Mouse (Mus musculus): ENCODE measurements around the gene Elmod1. TPM values are rescaled to one million over a fixed set of nuclear protein-coding genes. Genes with fewer than 3 reads are reported as not detected.
"Not testable (repeated sequence)": the region's sequence is repeated elsewhere in the genome, so short reads cannot be mapped to it uniquely, and the experiment has no call there.

The Elmod1 gene
- polyA plus RNA-seq (2016; fragmentation: Nextera tagmentation; extraction: Ambion mirVana) = 0.75 and 1.4 TPM in 2 replicates

DNA sequence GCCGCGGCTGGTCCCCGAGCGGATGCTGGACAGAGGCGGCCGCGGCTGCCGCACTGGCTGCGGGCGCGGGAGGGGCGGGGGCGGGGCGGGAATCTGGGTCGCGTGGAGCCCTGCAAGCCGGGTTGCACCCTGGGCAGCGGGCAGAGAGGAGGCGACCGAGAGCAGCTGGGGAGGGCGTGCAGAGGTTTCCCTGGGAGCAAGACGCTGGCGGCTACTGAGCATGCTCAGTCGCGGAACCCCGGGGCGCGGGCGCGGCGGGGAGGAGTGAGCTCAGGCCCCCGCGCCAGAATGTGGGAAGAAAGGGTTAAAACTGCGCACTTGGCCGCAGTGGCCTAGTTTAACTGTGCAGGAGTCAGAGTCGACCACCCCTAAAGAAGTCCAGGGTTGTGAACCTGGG is at the start of gene Elmod1:
Elmod1 (minus strand) TSS at position 180 of the 397 bp plus-strand sequence.
- Histone ChIP-seq H3K4me1 (peaks cover 17% of the 10 kb centered on the region), H3K27me3 (ENCODE audit: low read depth, poor library complexity, severe bottlenecking) (peaks cover 37% of the 10 kb centered on the region), H3K27ac (replicated peaks) (peak within 1 kb of the TSS; percentile 77), H3K4me3 (peak within 1 kb of the TSS; percentile 67), H3K9me3 (replicated peaks) (no peaks in the 10 kb centered on the region), H3K36me3 (no peaks in the 10 kb centered on the region)
- peak; percentile 79 for DNase-seq (ENCODE audit: low spot score)
- WGBS = under 1% methylated on average over 36 of the region's 36 CpGs

DNA sequence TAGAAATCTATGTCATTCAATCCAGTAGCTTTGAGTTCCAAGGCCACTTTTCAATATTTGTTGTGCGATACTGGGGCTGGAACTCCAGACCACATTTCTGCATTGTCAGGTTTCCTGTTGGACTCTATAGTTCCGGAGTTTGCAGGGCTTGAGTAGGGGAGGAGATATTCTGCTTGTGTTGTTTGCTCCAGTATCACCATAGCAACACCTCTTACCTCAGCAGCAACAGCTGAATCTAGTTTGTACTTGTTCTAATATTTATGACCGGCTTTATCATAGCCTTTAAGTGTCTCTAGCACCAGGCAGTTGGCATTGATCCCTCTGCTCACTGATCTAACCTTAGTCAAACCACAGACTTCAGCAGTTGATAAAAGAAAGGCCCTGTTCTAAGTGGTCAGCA is 47.7 kb upstream of the Elmod1 start:
- 83% methylated on average over 3 of the region's 3 CpGs for WGBS
- no peaks in the 10 kb centered on the region for H3K36me3 ChIP-seq
- no peak overlapping the region for H3K4me3 ChIP-seq
- no peak overlapping the region for H3K27ac ChIP-seq (replicated peaks)
- no peaks in the 10 kb centered on the region for H3K27me3 ChIP-seq (ENCODE audit: low read depth, poor library complexity, severe bottlenecking)
- H3K4me1 ChIP-seq = no peaks in the 10 kb centered on the region
- DNase-seq (ENCODE audit: low spot score) = no peak
- H3K9me3 ChIP-seq (replicated peaks) = no peaks in the 10 kb centered on the region

DNA sequence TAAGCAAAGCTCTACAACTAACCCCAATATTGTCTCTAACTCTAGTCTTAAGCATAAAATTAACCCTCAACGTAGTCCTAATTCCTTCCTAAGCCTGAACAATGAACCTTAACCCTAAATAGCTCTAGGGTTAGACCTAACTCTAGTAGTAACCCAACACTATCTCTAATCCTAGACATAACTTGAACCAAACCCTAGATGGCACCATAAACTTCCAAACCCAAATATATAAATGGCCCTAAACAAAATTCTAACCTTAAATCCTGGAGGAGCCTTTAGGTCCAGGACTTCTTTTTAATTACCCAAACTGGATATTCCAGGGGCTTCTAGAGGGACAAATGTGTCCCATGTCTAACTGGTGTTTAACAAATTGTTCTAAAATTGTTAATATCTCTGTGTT is 19.4 kb upstream of the Elmod1 start:
- no peak for DNase-seq (ENCODE audit: low spot score)
- Histone ChIP-seq H3K27me3 (ENCODE audit: low read depth, poor library complexity, severe bottlenecking) (no peaks in the 10 kb centered on the region), H3K36me3 (no peaks in the 10 kb centered on the region), H3K4me1 (no peaks in the 10 kb centered on the region), H3K9me3 (replicated peaks) (no peaks in the 10 kb centered on the region), H3K4me3 (no peak overlapping the region), H3K27ac (replicated peaks) (no peak overlapping the region)
- WGBS = 67% methylated on average over 1 of the region's 1 CpGs

DNA sequence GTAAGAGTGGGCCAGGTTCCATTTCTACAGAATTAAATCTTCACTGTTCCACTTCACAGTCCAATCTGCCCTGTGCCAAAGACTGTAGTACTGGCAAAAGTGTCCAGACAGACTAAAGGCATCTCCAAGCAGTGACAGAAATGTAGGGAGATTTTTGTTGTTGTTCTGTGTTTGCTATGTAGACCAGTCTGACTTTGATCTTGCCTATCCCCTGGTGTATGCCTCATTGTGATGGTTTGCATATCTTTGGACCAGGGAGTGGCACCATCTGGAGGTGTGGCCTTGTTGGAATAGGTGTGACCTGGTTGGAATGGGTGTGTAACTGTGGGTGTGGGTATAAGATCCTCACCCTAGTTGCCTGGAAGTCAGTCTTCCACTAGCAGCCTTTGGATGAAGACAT is 17.5 kb upstream of the Elmod1 start:
- H3K27ac ChIP-seq (replicated peaks); DNase-seq (ENCODE audit: low spot score); H3K27me3 ChIP-seq (ENCODE audit: low read depth, poor library complexity, severe bottlenecking); H3K36me3 ChIP-seq; H3K4me1 ChIP-seq; H3K4me3 ChIP-seq; H3K9me3 ChIP-seq (replicated peaks): not testable (repeated sequence)

DNA sequence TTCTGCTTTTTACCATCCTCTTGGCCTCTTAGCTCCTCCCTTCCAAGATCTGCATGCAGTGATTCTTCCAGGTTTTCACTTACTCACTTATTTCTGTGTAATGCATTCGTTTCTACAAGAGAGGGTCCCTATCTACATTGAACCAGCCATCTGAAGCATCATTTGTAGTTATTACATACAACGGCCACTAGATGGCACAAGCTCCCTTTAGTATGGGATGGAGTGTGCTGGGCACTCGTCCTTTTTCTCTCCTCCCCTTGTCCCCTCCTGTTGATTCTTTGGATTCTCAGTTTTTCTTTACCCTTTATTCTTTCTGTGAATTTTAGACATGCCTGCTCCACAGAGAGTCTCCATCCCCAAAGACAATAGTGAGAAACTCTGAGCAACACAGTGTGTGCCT is 15.8 kb upstream of the Elmod1 start:
- Histone ChIP-seq H3K9me3 (replicated peaks) (no peaks in the 10 kb centered on the region), H3K27me3 (ENCODE audit: low read depth, poor library complexity, severe bottlenecking) (no peaks in the 10 kb centered on the region), H3K27ac (replicated peaks) (no peak overlapping the region), H3K4me3 (no peak overlapping the region), H3K4me1 (no peaks in the 10 kb centered on the region), H3K36me3 (no peaks in the 10 kb centered on the region)
- peak; percentile 21 for DNase-seq (ENCODE audit: low spot score)
- WGBS = 10% methylated on average over 3 of the region's 3 CpGs

DNA sequence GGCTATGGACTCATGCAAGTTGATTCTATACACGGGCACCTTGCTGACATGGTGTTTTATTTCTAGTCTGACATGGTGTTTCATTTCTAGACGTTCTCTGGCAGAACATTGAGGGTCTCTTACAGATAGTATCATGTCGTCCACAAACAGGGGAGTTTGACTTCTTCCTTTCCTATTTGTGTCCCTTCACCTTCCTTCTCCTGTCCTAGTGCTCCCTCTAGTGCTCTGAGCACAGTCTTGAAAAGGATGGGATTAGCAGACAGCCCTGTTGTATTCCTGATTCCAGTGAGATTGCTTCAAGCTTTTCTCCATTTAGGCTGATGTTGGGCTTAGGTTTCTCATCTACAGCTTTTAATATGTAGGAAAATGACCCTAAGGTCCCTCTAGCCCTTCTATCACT is 11.9 kb upstream of the Elmod1 start:
- no peaks in the 10 kb centered on the region for H3K9me3 ChIP-seq (replicated peaks)
- WGBS = 52% methylated on average over 3 of the region's 3 CpGs
- H3K4me3 ChIP-seq = no peak overlapping the region
- H3K27me3 ChIP-seq (ENCODE audit: low read depth, poor library complexity, severe bottlenecking) = no peaks in the 10 kb centered on the region
- no peak for DNase-seq (ENCODE audit: low spot score)
- H3K4me1 ChIP-seq = no peaks in the 10 kb centered on the region
- no peak overlapping the region for H3K27ac ChIP-seq (replicated peaks)
- no peaks in the 10 kb centered on the region for H3K36me3 ChIP-seq

DNA sequence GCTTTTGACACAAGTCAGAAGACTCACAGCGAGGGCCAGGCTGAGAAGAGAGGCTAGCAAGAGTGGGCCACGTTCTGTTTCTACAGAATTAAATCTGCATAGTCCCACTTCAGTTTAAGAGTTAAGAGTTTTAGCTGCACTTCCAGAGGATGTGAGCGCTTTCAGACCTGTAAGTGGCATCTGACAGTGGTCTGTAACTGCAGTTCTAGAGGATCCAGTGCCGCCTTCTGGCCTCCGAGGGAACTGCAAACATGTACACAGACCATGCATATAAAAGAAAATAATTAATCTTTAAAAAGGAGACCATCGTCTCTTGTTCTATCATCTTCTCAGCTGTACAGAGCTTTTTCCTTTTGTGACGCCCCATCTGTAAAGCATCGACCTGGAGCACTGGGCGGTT is 9.8 kb upstream of the Elmod1 start:
- Histone ChIP-seq H3K9me3 (replicated peaks) (no peaks in the 10 kb centered on the region), H3K36me3 (no peaks in the 10 kb centered on the region), H3K27me3 (ENCODE audit: low read depth, poor library complexity, severe bottlenecking) (no peaks in the 10 kb centered on the region), H3K27ac (replicated peaks) (no peak overlapping the region), H3K4me1 (no peaks in the 10 kb centered on the region), H3K4me3 (no peak overlapping the region)
- DNase-seq (ENCODE audit: low spot score) = peak; percentile 59
- 35% methylated on average over 9 of the region's 9 CpGs for WGBS

DNA sequence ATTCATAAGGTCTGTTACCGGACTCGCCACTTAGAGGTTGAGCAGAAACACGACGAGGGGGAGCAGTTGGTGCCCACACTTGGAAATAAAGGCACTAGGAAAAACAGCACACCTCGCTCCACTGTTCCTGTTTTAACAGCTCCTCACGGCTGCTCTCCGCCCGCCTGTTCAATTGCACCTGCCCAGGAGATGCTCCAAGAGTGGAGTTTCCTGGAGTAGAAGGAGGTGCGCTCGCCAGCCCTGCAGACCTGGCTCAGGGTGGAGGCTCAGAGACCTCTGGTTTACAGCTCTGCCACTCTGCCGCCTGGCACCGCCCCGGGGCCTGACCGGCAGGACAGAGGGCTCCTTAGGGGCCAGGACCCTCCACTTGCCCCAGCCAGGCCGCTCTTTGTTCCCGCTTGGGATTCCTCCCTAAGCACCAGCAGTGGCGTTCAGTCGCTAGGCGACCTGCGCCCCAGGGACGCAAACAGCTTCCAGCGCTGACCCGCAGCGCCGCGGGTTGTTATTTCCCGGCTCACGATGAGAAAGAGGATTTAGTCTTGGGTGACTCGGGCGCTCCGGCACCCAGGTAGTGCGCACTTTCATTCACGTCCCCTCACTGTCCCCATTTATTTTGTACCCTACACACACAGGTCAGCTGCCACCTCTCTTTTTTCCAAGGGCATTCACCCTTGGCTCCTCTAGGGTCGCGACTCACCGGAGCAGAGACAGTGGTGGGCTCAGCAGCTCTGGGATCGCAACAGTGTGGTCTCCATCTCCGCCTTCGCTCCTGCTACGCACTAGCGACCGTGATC is 576 bp downstream of the Elmod1 start:
- H3K4me1 ChIP-seq = peaks cover 17% of the 10 kb centered on the region
- H3K27me3 ChIP-seq (ENCODE audit: low read depth, poor library complexity, severe bottlenecking) = peaks cover 37% of the 10 kb centered on the region
- no peaks in the 10 kb centered on the region for H3K9me3 ChIP-seq (replicated peaks)
- peak; percentile 72 for DNase-seq (ENCODE audit: low spot score)
- no peaks in the 10 kb centered on the region for H3K36me3 ChIP-seq
- peak overlapping the region; percentile 77 for H3K27ac ChIP-seq (replicated peaks)
- under 1% methylated on average over 42 of the region's 42 CpGs for WGBS
- peak overlapping the region; percentile 67 for H3K4me3 ChIP-seq

DNA sequence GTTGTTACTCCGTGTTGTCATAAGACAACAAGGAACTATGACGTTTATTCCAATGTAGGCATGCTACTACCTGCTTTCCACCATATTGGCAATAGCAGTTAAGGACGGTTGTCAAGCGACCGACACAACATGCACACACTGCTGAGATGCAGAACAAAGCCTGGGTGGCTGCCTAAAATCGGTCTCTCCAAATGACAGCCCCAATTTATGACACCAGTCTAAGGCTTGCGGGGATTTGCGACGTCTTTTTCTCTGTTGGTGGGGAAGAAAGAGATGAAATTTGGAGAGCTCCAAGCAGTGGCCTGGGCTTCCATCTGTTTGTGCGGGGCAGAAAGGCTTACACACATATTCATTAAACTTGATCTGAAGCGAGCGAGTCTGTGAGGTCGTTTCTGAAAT is 1.2 kb downstream of the Elmod1 start:
- 25% methylated on average over 13 of the region's 13 CpGs for WGBS
- no peak for DNase-seq (ENCODE audit: low spot score)
- Histone ChIP-seq H3K36me3 (no peaks in the 10 kb centered on the region), H3K4me3 (peak overlapping the region; percentile 67), H3K27me3 (ENCODE audit: low read depth, poor library complexity, severe bottlenecking) (peaks cover 37% of the 10 kb centered on the region), H3K4me1 (peaks cover 17% of the 10 kb centered on the region), H3K27ac (replicated peaks) (peak overlapping the region; percentile 77; the same call in 1 of the 2 replicates), H3K9me3 (replicated peaks) (no peaks in the 10 kb centered on the region)

DNA sequence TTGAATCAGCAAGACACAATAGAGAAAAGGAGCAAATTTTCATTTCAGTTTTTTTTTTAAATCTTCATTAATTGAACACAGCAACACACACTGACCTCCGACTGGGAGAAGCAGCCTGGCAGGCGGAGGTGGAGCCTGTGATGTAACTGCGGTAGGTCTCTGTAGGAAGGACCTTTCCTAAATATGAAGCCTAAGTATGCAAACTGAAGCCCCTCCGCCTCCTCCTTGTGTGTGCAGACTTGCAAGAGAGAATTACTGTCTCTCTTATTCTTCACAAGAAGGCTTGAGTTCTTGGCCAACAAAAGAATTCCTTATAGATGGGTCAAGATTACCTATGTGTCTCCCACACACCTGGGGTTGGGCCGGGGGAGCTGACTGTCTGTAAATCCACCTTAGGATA is 1.9 kb downstream of the Elmod1 start:
- Histone ChIP-seq H3K27ac (replicated peaks) (no peak overlapping the region), H3K4me3 (no peak overlapping the region), H3K36me3 (no peaks in the 10 kb centered on the region), H3K27me3 (ENCODE audit: low read depth, poor library complexity, severe bottlenecking) (peaks cover 37% of the 10 kb centered on the region), H3K4me1 (peaks cover 17% of the 10 kb centered on the region), H3K9me3 (replicated peaks) (no peaks in the 10 kb centered on the region)
- no peak for DNase-seq (ENCODE audit: low spot score)
- 69% methylated on average over 5 of the region's 5 CpGs for WGBS

DNA sequence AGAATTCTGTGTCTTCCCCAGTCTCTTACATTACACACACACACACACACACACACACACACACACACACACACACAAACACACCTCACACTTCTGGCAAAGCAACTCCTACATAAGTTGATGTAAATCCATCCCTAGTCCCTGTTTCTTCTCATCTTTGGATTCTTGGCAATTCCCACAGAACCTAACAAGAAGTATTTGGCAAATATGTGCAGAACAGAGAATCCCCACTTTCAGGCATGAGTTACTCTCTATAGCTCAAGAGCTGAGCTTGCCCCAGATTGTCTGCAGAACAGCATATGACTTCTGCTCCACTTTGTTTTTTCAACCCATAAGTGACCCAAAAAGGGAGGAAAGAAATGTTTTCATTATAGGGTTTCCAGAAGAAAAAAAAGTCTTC is 2.7 kb downstream of the Elmod1 start:
- H3K4me1 ChIP-seq = peaks cover 23% of the 10 kb centered on the region
- H3K4me3 ChIP-seq = no peak overlapping the region
- peaks cover 37% of the 10 kb centered on the region for H3K27me3 ChIP-seq (ENCODE audit: low read depth, poor library complexity, severe bottlenecking)
- H3K27ac ChIP-seq (replicated peaks) = no peak overlapping the region
- no peak for DNase-seq (ENCODE audit: low spot score)
- no peaks in the 10 kb centered on the region for H3K9me3 ChIP-seq (replicated peaks)
- H3K36me3 ChIP-seq = no peaks in the 10 kb centered on the region

DNA sequence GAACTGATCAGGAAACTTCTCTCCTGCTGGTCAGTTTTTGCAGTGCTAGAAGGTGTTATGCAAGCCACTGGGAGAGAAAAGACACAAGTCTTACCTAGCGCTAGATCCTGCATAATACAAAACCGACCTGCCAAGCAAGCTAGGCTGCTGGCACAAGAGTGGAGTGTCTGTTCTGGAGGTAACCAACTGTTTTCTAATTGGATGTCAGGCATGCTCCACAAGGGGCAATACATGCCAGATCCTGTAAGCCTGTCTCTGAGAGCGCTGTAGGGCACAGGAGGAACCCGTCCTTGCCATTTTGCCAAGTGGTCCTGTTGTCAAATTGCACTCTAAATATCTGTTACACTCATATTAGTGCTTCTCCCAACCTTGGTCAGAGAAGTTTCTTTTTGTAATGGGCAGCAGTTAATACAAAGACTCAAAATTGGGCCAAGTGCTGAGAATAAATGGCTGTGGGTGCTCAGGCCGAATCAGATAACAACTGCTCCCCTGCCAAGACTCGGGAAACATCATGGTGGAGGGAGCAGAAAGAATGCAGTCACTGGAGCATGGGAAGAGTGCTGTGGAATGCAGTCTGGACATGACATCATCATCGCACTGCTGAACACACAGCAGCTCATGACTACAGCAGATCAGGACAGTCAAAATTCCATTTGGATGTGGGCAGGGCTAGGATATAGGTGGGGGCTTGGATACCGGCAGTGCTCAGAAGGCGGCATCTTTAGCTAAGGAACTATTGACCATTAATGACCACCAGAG is 7.3 kb downstream of the Elmod1 start:
- H3K4me1 ChIP-seq = peaks cover 6% of the 10 kb centered on the region; the same call in 1 of the 2 replicates
- H3K9me3 ChIP-seq (replicated peaks) = no peaks in the 10 kb centered on the region
- H3K36me3 ChIP-seq = no peaks in the 10 kb centered on the region
- H3K27ac ChIP-seq (replicated peaks) = no peak overlapping the region
- DNase-seq (ENCODE audit: low spot score) = no peak
- H3K4me3 ChIP-seq = no peak overlapping the region
- WGBS = 64% methylated on average over 9 of the region's 9 CpGs
- peaks cover under 1% of the 10 kb centered on the region for H3K27me3 ChIP-seq (ENCODE audit: low read depth, poor library complexity, severe bottlenecking)

DNA sequence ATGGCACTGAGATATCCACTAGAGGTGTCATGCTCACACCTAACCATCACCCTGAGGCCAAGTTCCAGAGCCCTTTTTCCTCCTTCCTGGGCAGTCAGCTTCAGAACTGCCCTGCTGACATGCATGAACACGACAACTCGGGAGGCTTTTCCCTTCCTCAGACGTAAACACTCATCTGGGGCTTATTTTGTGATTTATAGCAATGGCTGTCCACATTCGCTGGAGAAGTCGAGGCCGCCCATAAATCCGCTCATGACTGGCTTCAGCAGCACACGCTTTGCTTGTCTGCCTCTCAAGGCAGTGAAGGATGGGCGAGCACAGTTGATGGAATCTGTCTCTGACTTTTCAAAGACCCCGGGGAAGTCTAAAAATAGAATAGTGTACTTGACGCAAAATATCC is 18.1 kb downstream of the Elmod1 start:
- H3K4me3 ChIP-seq = no peak overlapping the region
- H3K27ac ChIP-seq (replicated peaks) = no peak overlapping the region
- no peak for DNase-seq (ENCODE audit: low spot score)
- WGBS = 89% methylated on average over 11 of the region's 11 CpGs
- H3K36me3 ChIP-seq = no peaks in the 10 kb centered on the region
- no peaks in the 10 kb centered on the region for H3K27me3 ChIP-seq (ENCODE audit: low read depth, poor library complexity, severe bottlenecking)
- H3K9me3 ChIP-seq (replicated peaks) = no peaks in the 10 kb centered on the region
- H3K4me1 ChIP-seq = peaks cover 4% of the 10 kb centered on the region
